Mouse (Mus musculus) monocyte, adult 5-6 weeks (primary cell): ENCODE data around the gene Hoxb13. TPM values are rescaled to one million over a fixed set of nuclear protein-coding genes. Genes with fewer than 3 reads are reported as not detected.

Experiments
- ATAC-seq: fragments of 153-309, 156-312 bp; replicated peaks from 2 replicates; pipeline ENCODE4 v1.8.0; 2017; ENCODE audit warnings: mild to moderate bottlenecking; ENCODE audit not compliant: low TSS enrichment, insufficient number of reproducible peaks, severe bottlenecking, poor library complexity, low FRiP score
- total RNA-seq: library from RNA; stranded (forward); fragments of 200-1000, 200-491, 200-594 nt; gene quantifications from 3 replicates; pipeline ENCODE4 v1.2.3, GENCODE M21; 2017

Hoxb13 gene
- total RNA-seq = not detected in 3 replicates

- ATAC-seq = no peak
Measured at GRCm38 (mm10) chr11:96193521-96194400, at the start of gene Hoxb13. Gene Hoxb13 (plus strand): TSS chr11:96194316.

DNA sequence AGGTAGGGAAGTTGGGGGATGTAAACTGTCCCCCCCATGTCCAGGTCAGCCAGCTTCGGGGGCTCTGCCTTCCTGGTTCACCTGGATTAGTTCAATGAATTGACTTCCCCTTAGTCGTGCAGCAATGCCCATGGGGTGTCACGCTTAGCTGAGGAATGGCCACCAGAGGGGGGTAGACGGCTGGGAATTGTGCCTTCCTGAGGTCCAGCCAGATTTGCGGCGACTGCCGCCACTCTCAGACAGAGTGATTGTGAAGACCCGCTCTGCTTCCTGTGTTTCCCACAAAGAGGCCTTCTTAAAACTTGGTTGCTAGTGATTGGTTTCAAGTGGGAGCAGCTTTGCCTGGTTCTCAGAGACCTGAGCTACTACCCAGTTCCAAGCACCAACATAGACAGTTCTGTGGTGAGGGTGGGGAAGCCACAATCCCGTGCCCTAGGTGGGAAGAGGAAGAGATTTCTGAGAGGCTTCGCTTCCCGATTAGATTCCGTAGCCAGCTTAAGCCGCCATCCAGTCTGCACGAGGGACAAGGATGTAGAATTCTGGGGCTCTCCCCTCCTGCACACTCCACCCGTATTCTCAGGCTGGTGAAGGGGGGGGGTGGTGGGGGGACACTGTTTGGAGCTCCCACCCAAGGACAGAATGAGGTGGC lies 48.4 kb upstream of the Hoxb13 start:
- ATAC-seq = no peak

DNA sequence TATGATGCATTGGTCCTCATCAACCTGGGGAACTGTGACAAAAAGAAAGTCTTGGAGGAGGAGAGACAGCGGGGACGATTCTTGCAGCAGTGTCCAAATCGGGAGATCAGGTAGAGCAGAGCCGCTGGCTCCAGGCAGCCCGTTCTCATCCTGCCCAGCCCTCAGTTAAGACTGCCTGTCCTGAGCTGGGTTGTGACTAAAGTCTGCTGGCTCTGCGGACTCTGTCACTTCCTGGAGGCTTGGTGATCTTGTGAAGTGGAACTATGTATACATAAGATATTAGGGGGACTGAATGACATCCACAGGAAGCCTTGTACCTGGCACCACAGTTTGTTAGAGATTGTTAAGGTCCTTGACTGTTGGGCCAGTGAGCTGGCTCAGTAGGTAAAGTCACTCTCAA lies 46.6 kb upstream of the Hoxb13 start:
- no peak for ATAC-seq

DNA sequence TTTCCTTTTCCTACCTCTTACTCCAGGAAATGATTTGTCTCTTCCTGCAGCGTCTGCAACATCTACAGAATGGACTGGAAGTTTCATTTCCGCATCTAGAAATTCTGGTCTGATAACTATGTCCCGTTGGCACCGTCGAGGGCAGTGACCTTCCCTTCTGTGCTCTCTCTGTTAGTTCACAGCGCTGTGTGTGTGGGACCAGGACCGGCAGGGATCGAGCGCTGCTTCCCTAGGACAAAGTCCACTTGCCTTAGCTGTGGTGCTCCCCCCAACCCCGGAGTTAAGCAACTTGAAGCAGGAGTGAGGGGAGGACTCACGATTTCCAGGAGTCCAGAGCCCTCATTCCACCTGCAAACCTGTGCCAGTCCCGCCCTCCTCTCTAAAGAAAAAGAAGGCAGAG lies 29.3 kb upstream of the Hoxb13 start:
- ATAC-seq = no peak

GRCm38 (mm10) chr11:96168125-96168524 lies 26.0 kb upstream of the Hoxb13 start:
- ATAC-seq = no peak

- ATAC-seq = no peak
Measured at GRCm38 (mm10) chr11:96169016-96169415, 25.1 kb upstream of the Hoxb13 start.

DNA sequence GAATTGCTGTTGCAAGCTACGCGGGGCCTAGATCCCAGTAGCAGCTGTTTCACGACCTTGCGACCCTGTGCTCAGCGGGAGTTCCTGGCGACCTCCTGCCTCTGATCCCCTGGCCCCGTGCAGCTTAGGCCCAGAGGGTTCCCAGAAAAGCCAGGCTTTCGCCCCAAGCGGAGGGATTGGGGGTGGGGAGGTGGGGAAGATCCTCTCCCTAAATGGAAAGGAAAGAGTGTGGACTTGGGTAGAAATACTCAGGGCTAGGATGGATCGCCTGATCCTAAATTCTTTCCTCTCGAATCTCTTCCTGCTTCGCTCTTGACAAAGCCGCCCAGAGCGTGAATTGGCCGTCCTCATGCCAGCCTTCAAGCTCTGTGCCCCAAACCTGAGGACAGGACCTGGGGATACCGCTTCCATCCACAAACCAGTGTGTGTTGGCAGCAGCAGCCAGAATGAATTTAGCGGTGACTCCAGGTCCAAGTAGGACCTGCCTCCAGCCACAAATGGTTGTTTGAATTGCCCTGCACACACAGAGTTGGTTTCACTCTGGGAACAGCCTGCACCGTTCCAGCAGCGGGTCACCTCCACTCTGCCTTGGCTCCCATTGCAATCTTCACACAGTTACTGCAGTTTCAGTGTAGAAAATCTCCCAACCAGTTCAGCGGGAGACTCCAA lies 23.3 kb upstream of the Hoxb13 start:
- no peak for ATAC-seq

- no peak for ATAC-seq
Measured at GRCm38 (mm10) chr11:96171601-96172000, 22.5 kb upstream of the Hoxb13 start.

- ATAC-seq = no peak
Measured at GRCm38 (mm10) chr11:96172511-96173287, 21.4 kb upstream of the Hoxb13 start.

DNA sequence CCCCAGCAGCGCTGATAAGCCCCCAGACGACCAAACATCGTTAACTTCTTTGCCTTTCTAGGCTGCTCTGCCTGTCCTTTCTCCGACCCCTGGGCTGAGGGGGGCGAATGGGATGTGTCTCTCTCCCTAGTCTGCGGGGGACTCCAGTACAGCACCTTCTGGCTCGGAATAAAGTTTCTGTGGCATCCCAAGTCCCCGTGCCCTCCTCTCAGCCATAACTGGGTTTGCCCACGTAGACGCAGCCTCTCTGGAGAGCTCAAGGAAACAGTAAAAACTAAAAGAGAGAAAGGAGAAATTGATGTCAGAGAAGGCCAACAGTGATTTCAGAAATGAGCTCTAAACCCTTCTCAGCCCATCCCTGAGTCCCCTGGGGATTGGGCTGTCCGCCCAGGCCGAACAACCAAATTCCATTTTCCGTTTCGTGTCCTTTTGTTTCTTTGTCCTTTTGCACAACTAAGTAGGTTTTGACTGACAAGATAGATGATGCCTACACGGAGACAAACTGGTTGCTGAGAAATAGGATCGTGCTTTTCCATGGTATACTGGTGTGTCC lies 20.8 kb upstream of the Hoxb13 start:
- ATAC-seq = no peak

- no peak for ATAC-seq
Measured at GRCm38 (mm10) chr11:96174881-96175280, 19.2 kb upstream of the Hoxb13 start.

DNA sequence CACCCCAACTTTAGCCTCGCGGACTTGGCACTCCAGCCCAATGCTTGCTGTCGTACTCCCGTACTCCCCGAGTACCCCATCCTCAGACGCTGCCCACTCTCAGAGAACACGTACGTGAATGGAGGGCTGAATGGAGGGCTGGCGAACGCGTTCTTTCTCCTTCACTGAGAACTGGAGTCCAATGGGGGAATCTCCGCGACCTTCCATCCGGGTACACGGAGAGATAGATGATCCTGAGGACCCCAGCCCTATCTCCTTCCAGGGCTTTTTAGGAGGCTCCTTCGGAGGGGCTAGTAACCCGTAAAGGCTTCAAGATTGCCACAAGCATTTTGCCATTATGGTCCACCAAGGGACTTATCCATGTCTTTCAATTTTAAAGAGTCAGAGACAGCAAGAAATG lies 18.6 kb upstream of the Hoxb13 start:
- no peak for ATAC-seq

DNA sequence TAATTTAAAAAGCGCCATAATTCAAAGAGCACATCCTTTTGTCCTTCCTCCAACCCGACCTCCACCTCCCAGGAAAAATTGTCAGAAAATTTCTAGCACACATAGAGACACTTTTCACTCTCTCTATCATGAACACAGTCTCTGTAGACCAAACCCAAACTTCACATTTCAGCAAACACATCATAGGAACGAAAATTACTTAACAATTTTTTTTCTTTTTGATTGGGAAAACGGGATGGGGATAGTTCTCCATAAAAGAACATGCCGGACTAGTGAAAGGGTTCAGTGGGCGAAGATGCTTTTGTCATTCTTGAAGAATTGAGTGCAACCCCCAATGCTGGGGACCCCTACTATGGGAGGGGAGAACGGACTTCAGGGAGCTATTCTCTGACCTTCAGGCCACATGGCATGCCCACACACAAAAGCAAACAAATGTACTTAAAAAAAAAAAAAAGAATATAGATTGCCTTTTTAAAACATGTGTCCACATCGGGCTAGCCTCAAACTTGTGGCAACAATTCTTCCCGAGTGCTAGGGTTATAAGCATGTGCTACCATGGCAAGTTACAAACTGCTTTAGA lies 18.1 kb upstream of the Hoxb13 start:
- ATAC-seq = no peak

- no peak for ATAC-seq
Measured at GRCm38 (mm10) chr11:96176841-96177240, 17.3 kb upstream of the Hoxb13 start.

- no peak for ATAC-seq
Measured at GRCm38 (mm10) chr11:96177546-96178174, 16.5 kb upstream of the Hoxb13 start.

- no peak for ATAC-seq
Measured at GRCm38 (mm10) chr11:96178356-96178755, 15.8 kb upstream of the Hoxb13 start.

DNA sequence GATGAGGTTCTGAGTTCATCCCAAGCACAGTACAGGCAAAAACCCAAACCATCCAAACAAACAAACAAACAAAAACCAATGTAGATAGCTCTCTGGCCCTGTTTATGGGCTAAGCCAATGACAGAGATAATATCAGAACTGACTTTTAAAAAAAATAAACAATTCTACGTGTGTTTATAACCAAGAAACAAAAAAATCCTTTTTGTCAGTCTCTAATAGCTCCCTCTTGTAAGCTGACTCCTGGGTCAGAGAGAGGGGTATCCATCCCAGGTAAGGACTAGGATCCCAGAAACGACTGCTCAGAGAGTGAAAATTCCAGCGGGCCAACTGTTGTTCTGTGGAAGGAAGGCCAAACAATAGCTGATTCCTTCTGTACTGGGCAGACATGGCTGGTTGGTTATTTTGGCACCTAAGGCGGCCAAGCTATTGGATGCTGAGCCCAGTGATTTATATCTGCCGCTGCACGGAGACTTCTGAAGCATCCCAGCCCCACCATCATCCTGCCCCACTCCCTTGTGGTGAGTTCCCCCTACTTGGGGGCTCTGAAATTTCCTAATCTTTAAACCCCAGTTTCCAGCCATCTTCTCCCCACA lies 15.1 kb upstream of the Hoxb13 start:
- ATAC-seq = no peak

DNA sequence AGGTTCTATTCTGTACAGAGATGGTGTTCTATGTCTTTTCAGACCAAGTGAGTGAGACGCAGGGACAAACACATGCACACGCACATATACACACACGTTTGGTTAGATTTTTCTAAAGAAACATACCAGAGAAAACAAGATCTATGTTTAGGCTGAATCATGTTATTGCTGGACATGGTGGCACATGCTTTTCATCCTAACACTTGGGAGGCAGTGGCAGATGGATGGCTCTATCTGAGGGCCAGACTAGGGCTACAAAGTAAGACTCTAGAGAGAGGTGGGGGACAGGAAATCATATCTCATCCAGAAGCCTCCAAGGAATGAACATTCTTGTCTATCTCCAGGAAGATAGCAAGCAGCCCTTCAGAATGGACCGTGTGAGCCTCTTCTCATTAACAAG lies 13.1 kb upstream of the Hoxb13 start:
- ATAC-seq = no peak
